In genomic region chr19:4232651-4233050, GRCm38 (mm10) we compare ENCODE assay signal across 8 mouse cellular contexts. TPM values are rescaled to one million over a fixed set of nuclear protein-coding genes. Genes with fewer than 3 reads are reported as not detected.
A peak's percentile ranks its signal among the peaks of the same experiment; 100 is the strongest.
DNase-seq lines count a peak whose midpoint lies in the region; ATAC-seq and TF ChIP-seq lines count a peak whose summit lies in the region.
"Had no signal": no experiment of that assay in that cellular context is flagged by ENCODE, and none has a peak within 500 bp of the region (broad histone marks: within the 10 kb centered on the region; RNA-seq: fewer than 3 reads in every experiment).

No protein-coding gene starts in this region.

- H3K36me3 ChIP-seq in lung, embryonic 15.5 days: no peaks in the 10 kb centered on the region
- no peaks in the 10 kb centered on the region for H3K36me3 ChIP-seq in forebrain, embryonic 14.5 days (ENCODE audit: control insufficient read depth, insufficient read depth, low read length)
- no peaks in the 10 kb centered on the region for H3K36me3 ChIP-seq in liver, embryonic 12.5 days
- no peaks in the 10 kb centered on the region for H3K36me3 ChIP-seq in stomach, embryonic 15.5 days

- peaks cover 19% of the 10 kb centered on the region for H3K4me1 ChIP-seq in lung, embryonic 15.5 days
- H3K4me1 ChIP-seq in lung, adult 2 months (ENCODE audit: control insufficient read depth, insufficient read depth, low read length): peaks cover 9% of the 10 kb centered on the region
- peaks cover 7% of the 10 kb centered on the region; the same call in 1 of the 2 replicates for H3K4me1 ChIP-seq in forebrain, embryonic 14.5 days (ENCODE audit: control insufficient read depth, insufficient read depth, low read length)
- H3K4me1 ChIP-seq in liver, embryonic 12.5 days: peaks cover 48% of the 10 kb centered on the region
- peaks cover 29% of the 10 kb centered on the region for H3K4me1 ChIP-seq in stomach, embryonic 15.5 days

- no peak for DNase-seq in lung, adult 2 months
- DNase-seq in forebrain, embryonic 14.5 days (ENCODE audit: low spot score): no peak
- no peak for DNase-seq in adrenal gland, adult 2 months
- no peak for DNase-seq in retina, embryonic 14.5 days (ENCODE audit: low spot score)

- no peak for ATAC-seq in lung, embryonic 15.5 days (ENCODE audit: borderline replicate concordance, extremely low read depth, low FRiP score, low TSS enrichment)
- ATAC-seq in forebrain, embryonic 14.5 days: no peak
- ATAC-seq in liver, embryonic 12.5 days: no peak
- no peak for ATAC-seq in stomach, embryonic 15.5 days (ENCODE audit: insufficient read depth, low FRiP score, low read depth)

- peak overlapping the region; percentile 87 for H3K27ac ChIP-seq in lung, embryonic 15.5 days
- no peak overlapping the region for H3K27ac ChIP-seq in forebrain, embryonic 14.5 days (ENCODE audit: low read depth, low read length)
- peak overlapping the region; percentile 82 for H3K27ac ChIP-seq in liver, embryonic 12.5 days
- H3K27ac ChIP-seq in stomach, embryonic 15.5 days: 0 out of 2 replicates have a peak overlapping the region, but pooled peaks have one; percentile 85

- TF ChIP-seq POLR2A in lung, adult 2 months (IDR thresholded peaks at IDR 0.05; ENCODE audit: borderline replicate concordance, extremely low read depth, low read depth, low read length): no peak

- no peak for TF ChIP-seq CTCF in lung, adult 2 months (IDR thresholded peaks at IDR 0.05; ENCODE audit: insufficient read depth, low read length)

- WGBS in lung, embryonic 15.5 days: 78% methylated on average over 7 of the region's 7 CpGs
- WGBS in lung, adult 2 months: 79% methylated on average over 7 of the region's 7 CpGs
- 81% methylated on average over 7 of the region's 7 CpGs for WGBS in forebrain, embryonic 14.5 days
- 62% methylated on average over 7 of the region's 7 CpGs for WGBS in liver, embryonic 12.5 days (ENCODE audit: insufficient replicate concordance)
- WGBS in stomach, embryonic 15.5 days: 83% methylated on average over 7 of the region's 7 CpGs

- peaks cover 14% of the 10 kb centered on the region; the same call in 1 of the 2 replicates for H3K27me3 ChIP-seq in lung, embryonic 15.5 days
- no peaks in the 10 kb centered on the region; the same call in 1 of the 2 replicates for H3K27me3 ChIP-seq in forebrain, embryonic 14.5 days (replicated peaks; ENCODE audit: control insufficient read depth, insufficient read depth, low read length)
- peaks cover 27% of the 10 kb centered on the region for H3K27me3 ChIP-seq in liver, embryonic 12.5 days (replicated peaks)
- no peaks in the 10 kb centered on the region for H3K27me3 ChIP-seq in stomach, embryonic 15.5 days (replicated peaks)

- no peak overlapping the region for H3K9ac ChIP-seq in lung, embryonic 15.5 days
- no peak overlapping the region; the same call in 1 of the 2 replicates for H3K9ac ChIP-seq in forebrain, embryonic 14.5 days (ENCODE audit: low read length)
- H3K9ac ChIP-seq in liver, embryonic 12.5 days: peak overlapping the region; percentile 76; the same call in 1 of the 2 replicates
- H3K9ac ChIP-seq in stomach, embryonic 15.5 days: 0 out of 2 replicates have a peak overlapping the region, but pooled peaks have one; percentile 42

- peak overlapping the region; percentile 71 for H3K4me2 ChIP-seq in lung, embryonic 15.5 days
- peak overlapping the region; percentile 75 for H3K4me2 ChIP-seq in forebrain, embryonic 14.5 days (ENCODE audit: low read length)
- peak overlapping the region; percentile 89 for H3K4me2 ChIP-seq in liver, embryonic 12.5 days
- H3K4me2 ChIP-seq in stomach, embryonic 15.5 days: peak overlapping the region; percentile 75; the same call in 1 of the 2 replicates

- no peaks in the 10 kb centered on the region for H3K9me3 ChIP-seq in lung, embryonic 15.5 days
- no peaks in the 10 kb centered on the region for H3K9me3 ChIP-seq in forebrain, embryonic 14.5 days (replicated peaks; ENCODE audit: control insufficient read depth, low read length)
- H3K9me3 ChIP-seq in liver, embryonic 12.5 days (replicated peaks): no peaks in the 10 kb centered on the region
- no peaks in the 10 kb centered on the region for H3K9me3 ChIP-seq in stomach, embryonic 15.5 days

- peak overlapping the region; percentile 52 for H3K4me3 ChIP-seq in lung, embryonic 15.5 days
- no peak overlapping the region for H3K4me3 ChIP-seq in lung, adult 2 months (replicated peaks; ENCODE audit: extremely low read depth, low read depth, low read length)
- peak overlapping the region; percentile 57; the same call in 1 of the 2 replicates for H3K4me3 ChIP-seq in forebrain, embryonic 14.5 days (ENCODE audit: low read depth, low read length)
- peak overlapping the region; percentile 70; the same call in 1 of the 2 replicates for H3K4me3 ChIP-seq in liver, embryonic 12.5 days
- peak overlapping the region; percentile 51; the same call in 1 of the 2 replicates for H3K4me3 ChIP-seq in stomach, embryonic 15.5 days (replicated peaks)

RNA-seq across cellular contexts. Expression of gene Pold4, which starts 1.0 kb away (rescaled TPM):
- polyA plus RNA-seq in lung, embryonic 15.5 days (2015; fragmentation: Nextera tagmentation; extraction: Ambion mirVana): 27.6 and 32.4 TPM in 2 replicates
- polyA plus RNA-seq in lung, adult 2 months (2012; rRNA removed): 110 and 112 TPM in 2 replicates
- polyA plus RNA-seq in forebrain, embryonic 14.5 days (2014; fragmentation: Nextera tagmentation; extraction: Ambion mirVana): 17.6 and 19.0 TPM in 2 replicates
- polyA plus RNA-seq in liver, embryonic 12.5 days (2016; fragmentation: Nextera tagmentation; extraction: Ambion mirVana): 12.8 and 13.2 TPM in 2 replicates
- polyA plus RNA-seq in stomach, embryonic 15.5 days (2015; fragmentation: Nextera tagmentation; extraction: Ambion mirVana): 26.7 and 36.4 TPM in 2 replicates
- 10 to 100 TPM; 41.9 to 52.3 TPM for total RNA-seq in adrenal gland, adult 2 months (2021)
- 112 and 146 TPM in 2 replicates for polyA plus RNA-seq in adrenal gland, adult 2 months (2012; rRNA removed)

RNA-seq across cellular contexts. Expression of gene AC109138.7, which starts 18.5 kb away (rescaled TPM):
- not detected in 2 replicates for polyA plus RNA-seq in lung, embryonic 15.5 days (2015; fragmentation: Nextera tagmentation; extraction: Ambion mirVana)
- not detected in 2 replicates for polyA plus RNA-seq in lung, adult 2 months (2012; rRNA removed)
- polyA plus RNA-seq in forebrain, embryonic 14.5 days (2014; fragmentation: Nextera tagmentation; extraction: Ambion mirVana): not detected in 2 replicates
- polyA plus RNA-seq in liver, embryonic 12.5 days (2016; fragmentation: Nextera tagmentation; extraction: Ambion mirVana): not detected in 2 replicates
- not detected in 2 replicates for polyA plus RNA-seq in stomach, embryonic 15.5 days (2015; fragmentation: Nextera tagmentation; extraction: Ambion mirVana)
- not detected for total RNA-seq in adrenal gland, adult 2 months (2021)
- not detected in 2 replicates for polyA plus RNA-seq in adrenal gland, adult 2 months (2012; rRNA removed)
- total RNA-seq: left cerebral cortex, postnatal 14 days had no signal

RNA-seq across cellular contexts. Expression of gene Clcf1, which starts 18.6 kb away (rescaled TPM):
- 4.7 and 5.5 TPM in 2 replicates for polyA plus RNA-seq in lung, embryonic 15.5 days (2015; fragmentation: Nextera tagmentation; extraction: Ambion mirVana)
- 34.0 and 42.0 TPM in 2 replicates for polyA plus RNA-seq in lung, adult 2 months (2012; rRNA removed)
- polyA plus RNA-seq in forebrain, embryonic 14.5 days (2014; fragmentation: Nextera tagmentation; extraction: Ambion mirVana): 0.61 and 0.85 TPM in 2 replicates
- polyA plus RNA-seq in liver, embryonic 12.5 days (2016; fragmentation: Nextera tagmentation; extraction: Ambion mirVana): 0.73 and 1.3 TPM in 2 replicates
- 5.4 and 6.2 TPM in 2 replicates for polyA plus RNA-seq in stomach, embryonic 15.5 days (2015; fragmentation: Nextera tagmentation; extraction: Ambion mirVana)
- total RNA-seq in adrenal gland, adult 2 months (2021): 1 to 10 TPM; 5.5 to 9.0 TPM
- 16.3 and 19.3 TPM in 2 replicates for polyA plus RNA-seq in adrenal gland, adult 2 months (2012; rRNA removed)

RNA-seq across cellular contexts. Expression of gene Rad9a, which starts 31.2 kb away (rescaled TPM):
- polyA plus RNA-seq in lung, embryonic 15.5 days (2015; fragmentation: Nextera tagmentation; extraction: Ambion mirVana): 32.5 and 34.7 TPM in 2 replicates
- 32.3 and 36.9 TPM in 2 replicates for polyA plus RNA-seq in lung, adult 2 months (2012; rRNA removed)
- 25.5 and 25.7 TPM in 2 replicates for polyA plus RNA-seq in forebrain, embryonic 14.5 days (2014; fragmentation: Nextera tagmentation; extraction: Ambion mirVana)
- 26.5 and 26.8 TPM in 2 replicates for polyA plus RNA-seq in liver, embryonic 12.5 days (2016; fragmentation: Nextera tagmentation; extraction: Ambion mirVana)
- polyA plus RNA-seq in stomach, embryonic 15.5 days (2015; fragmentation: Nextera tagmentation; extraction: Ambion mirVana): 25.4 and 27.4 TPM in 2 replicates
- total RNA-seq in adrenal gland, adult 2 months (2021): 10 to 100 TPM in 1 of 2 experiments, 1 to 10 TPM in 1; 6.9 to 12.3 TPM
- polyA plus RNA-seq in adrenal gland, adult 2 months (2012; rRNA removed): 16.4 and 17.2 TPM in 2 replicates

RNA-seq across cellular contexts. Expression of gene Ssh3, which starts 36.3 kb away (rescaled TPM):
- 15.2 and 16.9 TPM in 2 replicates for polyA plus RNA-seq in lung, embryonic 15.5 days (2015; fragmentation: Nextera tagmentation; extraction: Ambion mirVana)
- polyA plus RNA-seq in lung, adult 2 months (2012; rRNA removed): 82.3 and 98.0 TPM in 2 replicates
- 4.0 and 4.3 TPM in 2 replicates for polyA plus RNA-seq in forebrain, embryonic 14.5 days (2014; fragmentation: Nextera tagmentation; extraction: Ambion mirVana)
- polyA plus RNA-seq in liver, embryonic 12.5 days (2016; fragmentation: Nextera tagmentation; extraction: Ambion mirVana): 2.2 and 2.6 TPM in 2 replicates
- 27.6 and 32.6 TPM in 2 replicates for polyA plus RNA-seq in stomach, embryonic 15.5 days (2015; fragmentation: Nextera tagmentation; extraction: Ambion mirVana)
- total RNA-seq in adrenal gland, adult 2 months (2021): 10 to 100 TPM; 30.9 to 34.4 TPM
- polyA plus RNA-seq in adrenal gland, adult 2 months (2012; rRNA removed): 67.4 and 86.6 TPM in 2 replicates

Comparison
In these comparisons a context has a peak if more than half of its experiments do, and no peak if none do; other contexts are left out.
1. H3K9ac ChIP-seq: peak in liver, embryonic 12.5 days (single experiment) and stomach, embryonic 15.5 days (single experiment); none in lung, embryonic 15.5 days (single experiment) and forebrain, embryonic 14.5 days (single experiment).
2. Peak in every context shown above with its lines, with median percentiles within 50 percentile points of each other: H3K4me2 ChIP-seq.